Mouse (Mus musculus): ENCODE results near the gene Zer1.

DNA sequence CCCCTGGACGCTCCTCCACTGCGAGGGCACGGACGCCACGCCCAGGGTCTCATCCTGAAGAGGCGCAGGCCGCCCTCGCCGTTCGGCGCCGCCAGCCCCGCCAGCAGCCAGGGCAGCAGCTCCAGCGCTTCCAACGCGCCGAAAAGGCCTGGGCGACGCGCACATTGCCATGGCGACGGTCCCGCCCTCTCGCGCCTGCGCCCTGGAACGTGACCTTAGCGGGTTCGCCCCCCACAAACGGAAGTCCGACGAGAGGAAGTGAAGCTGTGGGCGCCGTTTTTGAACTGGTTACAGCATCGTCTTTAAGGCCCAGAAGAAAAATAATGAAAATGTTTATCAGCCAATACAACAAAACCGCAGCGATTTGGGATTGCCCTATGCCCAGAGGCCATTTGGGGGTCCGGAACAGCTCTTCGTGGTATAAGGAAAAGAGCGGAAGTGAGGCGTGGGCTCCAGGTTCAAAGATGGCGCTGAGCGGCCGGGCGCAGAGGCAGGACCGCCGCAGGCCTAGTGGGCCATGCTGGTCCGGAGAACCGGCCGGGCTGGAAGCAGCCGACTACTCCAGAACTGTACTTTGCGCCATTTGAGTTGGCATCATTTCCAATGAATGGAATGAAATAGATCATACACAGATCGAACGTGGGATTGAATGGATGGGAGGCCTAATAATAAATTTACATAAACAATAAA lies 75.5 kb downstream of the Zer1 start, which contains the start of gene Wdr34:
- no peak for TF ChIP-seq CTCF (IDR thresholded peaks at IDR 0.05; ENCODE audit: insufficient read depth, low read length)
- TF ChIP-seq POLR2A (IDR thresholded peaks at IDR 0.05; ENCODE audit: borderline replicate concordance, extremely low read depth, low read depth, low read length), result peak; percentile 61; the same call in 1 of the 2 replicates
